Mouse (Mus musculus) embryo, embryonic 10 days (tissue): Measurements from ENCODE around the gene Rnf24.
"Not testable (repeated sequence)": the region's sequence is repeated elsewhere in the genome, so short reads cannot be mapped to it uniquely, and the experiment has no call there.

ENCODE experiments used
- DNase-seq: peaks from one replicate; pipeline ENCODE4 v3.0.0-alpha.2; 2015; ENCODE audit warnings: low spot score

Gene Rnf24

DNA sequence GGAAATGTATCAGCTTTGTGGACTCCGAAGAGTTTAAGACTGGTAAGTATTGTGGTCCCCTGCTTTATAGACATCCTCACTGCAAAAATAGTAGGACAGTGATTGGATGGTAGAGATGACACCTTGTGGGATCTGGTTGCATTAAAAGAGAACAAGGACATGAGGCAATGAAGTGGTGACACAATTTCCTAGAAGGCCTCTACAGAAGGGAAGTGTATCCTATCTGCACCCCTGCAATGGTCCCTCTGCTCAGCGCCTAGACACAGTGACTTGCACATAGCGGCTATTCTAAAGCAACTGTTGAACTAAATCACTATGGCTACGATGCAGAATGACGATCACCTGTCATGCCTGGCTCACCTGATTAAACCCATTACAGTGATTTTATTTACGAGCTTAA, 15.1 kb downstream of the Rnf24 start:
- no peak for DNase-seq

DNA sequence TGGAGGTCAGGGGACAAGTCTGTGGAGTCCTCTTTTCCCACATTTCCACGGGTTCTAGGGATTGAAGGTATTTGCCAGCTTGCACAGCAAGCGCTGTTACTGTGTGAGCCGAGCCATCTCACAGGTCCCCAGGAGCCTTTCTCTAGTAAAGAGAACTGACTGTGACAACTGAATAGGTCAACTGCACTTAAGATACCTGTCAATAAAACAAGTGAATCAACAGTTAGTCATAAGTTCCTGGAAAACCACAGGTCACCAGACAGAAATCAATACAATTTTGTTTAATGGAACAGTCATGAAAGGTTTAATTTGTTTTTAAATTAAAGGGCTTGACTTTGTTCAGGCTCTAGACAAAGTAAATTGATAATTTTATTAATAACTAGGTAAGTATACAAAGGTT, 22.1 kb downstream of the Rnf24 start:
- DNase-seq, result no peak

DNA sequence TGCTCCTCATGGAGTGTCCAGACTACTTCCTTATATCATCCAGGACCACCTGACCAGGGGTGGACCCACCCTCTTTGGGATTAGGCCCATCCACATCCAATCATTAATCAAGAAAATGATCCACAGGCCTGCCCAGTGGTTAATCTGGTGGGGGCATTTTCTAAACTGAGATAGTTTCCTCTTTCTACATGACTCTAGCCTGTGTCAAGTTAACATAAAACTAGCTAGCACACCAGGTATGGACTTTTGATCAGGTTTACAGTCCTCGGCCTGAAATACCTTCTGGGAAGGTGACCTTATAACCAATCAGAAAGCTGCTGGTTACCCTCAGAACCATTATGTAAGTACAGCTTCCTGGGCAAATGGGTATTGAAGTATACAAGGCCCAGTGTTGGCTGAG, 23.7 kb downstream of the Rnf24 start:
- DNase-seq, result no peak

DNA sequence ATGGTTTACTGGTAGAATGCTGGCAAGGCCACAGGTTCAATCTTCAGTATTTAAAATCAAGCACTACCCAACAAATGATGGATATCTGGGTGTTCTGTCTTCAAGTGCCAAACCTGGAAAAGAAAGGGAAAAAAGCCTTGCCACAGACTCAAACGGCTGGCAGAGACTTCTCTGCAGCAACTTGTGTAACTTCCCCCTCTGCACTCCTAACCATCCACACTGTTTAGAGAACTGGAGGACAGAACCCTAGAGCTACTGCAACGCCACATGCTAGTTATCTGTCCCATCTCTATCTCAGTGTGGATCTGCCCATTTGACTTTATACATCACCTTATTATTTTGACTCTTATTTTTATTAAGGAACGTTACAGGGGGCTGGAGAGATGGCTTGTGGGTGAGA, 26.6 kb downstream of the Rnf24 start:
- no peak for DNase-seq

DNA sequence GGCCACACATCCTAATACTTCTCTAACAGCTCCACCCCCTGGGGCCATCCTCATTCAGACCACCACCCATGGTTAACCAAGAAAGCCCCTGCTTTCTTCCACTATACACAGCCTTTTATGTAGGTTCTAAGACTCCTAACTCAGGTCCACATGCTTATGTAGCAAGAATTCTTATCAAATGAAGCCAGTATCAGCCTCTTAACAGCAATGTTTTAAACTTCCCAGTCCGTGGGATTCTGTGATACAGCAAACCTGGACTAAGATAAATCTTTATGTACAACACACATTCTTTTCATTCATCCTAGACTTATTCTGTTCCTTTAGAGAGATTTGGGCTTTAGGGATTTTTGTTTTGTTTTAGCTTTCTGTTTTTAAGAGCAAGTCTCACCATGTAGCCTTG, 29.0 kb downstream of the Rnf24 start:
- no peak for DNase-seq

DNA sequence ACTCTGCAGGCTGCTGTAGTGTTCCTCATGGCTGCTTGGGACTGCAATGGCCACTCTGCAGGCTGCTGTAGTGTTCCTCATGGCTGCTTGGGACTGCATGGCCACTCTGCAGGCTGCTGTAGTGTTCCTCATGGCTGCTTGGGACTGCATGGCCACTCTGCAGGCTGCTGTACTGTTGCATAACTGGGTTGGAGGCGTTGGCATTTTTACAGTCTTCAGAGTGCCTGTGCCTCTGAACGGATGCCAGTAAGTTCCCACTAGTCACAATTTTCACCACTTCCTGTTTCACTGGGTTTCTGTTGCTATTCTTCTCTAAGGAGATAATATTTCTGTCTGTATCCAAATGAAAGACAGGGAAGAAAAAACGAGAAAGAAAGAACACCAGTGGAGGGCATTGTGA, 31.5 kb downstream of the Rnf24 start:
- not testable (repeated sequence) for DNase-seq

DNA sequence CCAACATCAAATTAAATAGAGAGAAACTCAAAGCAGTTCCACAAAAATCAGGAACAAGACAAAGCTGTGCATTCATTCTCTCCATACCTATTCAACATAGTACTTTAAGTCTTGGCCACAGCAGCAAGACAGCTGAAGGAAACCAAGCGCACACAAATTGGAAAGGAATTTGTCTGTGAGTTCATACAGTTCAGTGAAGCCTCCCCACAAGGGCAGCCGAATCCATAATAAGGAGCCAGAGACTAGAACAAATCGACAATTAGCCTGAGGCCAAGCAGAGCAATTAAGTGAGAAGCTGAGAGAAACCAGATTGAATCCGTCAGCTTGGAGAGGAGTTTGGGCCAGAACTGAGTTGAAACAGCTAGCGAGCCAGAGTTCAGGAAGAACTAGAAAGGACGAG, 33.3 kb downstream of the Rnf24 start:
- DNase-seq, result no peak

DNA sequence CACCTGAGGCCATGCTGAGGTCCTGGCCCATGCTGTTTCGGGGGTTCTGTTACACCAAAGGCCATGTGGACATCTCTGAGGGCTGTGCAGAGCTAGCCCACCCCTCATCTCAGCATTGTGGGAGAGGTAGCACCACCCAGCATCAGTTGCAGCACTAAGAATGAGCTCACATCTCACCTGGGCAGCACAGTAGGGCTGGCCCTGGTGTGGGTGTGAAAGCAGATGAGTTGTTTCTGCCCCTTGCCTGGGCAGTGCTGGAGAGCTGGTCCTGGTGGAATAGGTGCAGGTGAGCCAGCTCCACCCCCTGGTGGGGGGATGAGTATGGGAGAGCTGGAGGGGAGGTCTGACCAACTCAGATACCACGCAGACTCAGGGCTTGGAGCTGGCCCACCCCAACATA, 36.5 kb downstream of the Rnf24 start:
- no peak for DNase-seq

DNA sequence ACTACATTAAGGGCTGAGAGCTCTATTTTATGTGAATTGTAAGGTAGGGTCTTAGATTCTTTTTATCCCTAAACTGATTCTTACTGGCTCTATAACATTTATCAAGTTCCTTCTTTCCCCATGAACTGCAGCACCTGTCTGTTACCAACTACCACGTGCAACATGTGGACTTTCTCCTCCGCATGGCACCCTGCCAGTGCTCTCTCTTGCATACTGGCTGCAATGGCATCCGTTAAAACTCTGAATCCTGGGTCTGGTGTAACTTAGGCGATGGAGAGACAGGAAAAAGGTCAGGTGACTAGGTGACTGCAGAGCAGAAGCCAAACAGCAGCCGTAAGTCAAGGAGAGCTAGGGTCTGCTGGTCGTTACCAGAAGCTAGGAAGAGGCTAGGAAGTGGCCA, 43.4 kb downstream of the Rnf24 start:
- no peak for DNase-seq

DNA sequence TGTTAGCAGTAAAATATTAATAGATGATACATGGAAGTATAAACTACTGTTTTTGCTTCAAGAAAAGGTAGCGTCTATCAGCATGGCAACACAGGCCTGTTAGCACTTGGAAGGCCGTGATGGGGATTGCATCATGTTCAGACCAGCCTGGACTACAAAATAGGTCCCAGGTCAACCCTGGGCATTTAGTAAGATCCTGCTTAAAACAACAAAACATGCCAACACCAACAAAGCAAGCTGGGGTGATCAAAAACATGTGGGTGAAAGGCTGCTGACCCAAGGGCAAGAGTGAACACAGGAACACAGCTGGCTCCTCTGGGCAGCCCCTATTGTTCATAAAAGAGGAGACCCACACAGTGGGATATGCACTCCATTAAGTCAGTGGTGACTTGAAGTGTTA, 44.9 kb downstream of the Rnf24 start:
- DNase-seq, result no peak

DNA sequence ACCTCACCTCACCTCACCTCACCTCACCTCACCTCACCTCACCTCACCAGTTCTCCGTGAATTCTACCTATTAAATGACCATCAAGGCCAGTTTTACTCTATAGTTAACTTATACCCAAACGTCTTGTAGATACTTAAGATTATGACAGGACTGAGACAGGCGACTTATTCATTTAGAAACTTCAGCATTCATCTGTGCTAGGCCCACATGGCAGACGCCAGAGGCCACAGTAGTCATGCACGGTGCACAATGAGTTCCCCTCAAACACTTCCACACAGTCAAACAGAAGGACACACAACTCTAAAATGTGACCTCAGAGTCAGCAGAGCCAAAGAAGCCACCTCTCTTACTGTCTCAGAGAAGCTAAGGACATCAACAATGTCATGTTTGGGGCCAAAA, 45.3 kb downstream of the Rnf24 start:
- no peak for DNase-seq

DNA sequence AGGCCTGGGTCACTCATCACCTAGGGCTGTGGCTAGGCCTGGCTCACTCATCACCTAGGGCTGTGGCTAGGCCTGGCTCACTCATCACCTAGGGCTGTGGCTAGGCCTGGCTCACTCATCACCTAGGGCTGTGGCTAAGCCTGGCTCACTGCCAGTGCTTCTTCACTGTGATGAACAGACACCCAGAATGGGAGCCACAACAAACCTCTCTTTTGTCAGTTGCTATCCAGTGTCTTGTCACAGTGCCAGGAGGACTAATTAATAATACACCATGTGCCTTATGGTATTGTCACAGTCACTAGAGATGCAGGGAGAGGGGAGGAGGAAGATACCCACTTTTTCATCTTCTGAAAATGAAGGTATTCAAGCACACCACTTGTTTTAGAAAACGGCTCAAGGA, 47.5 kb downstream of the Rnf24 start:
- DNase-seq, result not testable (repeated sequence)

DNA sequence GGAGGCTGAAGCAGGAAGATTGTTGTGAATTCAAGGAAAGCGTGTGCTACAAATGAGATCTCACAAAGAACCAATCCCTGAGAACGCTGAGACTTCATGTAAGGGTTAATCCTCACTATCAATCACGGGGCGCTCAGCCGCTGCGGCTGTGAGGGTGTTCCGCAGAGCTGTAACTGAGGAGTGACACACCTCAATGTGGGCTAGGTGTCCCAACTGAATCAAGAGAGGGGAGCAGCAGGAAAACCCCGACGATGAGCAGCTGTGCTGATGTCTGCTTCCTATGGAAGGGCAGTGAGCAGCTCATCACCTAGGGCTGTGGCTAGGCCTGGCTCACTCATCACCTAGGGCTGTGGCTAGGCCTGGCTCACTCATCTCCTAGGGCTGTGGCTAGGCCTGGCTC, 48.2 kb downstream of the Rnf24 start:
- DNase-seq, result no peak

DNA sequence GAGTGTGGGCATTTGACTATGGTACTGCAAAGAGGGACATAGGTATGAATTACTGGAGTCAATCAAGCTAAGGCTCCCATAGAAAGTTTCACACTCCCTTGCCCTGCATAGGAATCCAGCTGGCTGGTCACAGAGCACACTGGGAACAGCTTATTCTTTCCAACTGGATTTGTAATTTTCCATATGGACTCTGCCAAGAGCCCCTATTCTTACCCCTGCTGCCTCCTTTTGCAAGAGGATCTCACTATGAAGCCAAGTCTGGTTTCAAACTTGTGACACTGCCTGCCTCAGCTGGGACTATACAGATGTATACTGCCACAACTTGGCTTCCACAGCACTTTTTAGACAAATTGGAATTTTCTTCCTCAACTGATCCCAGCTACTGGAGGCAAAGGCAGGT, 51.1 kb downstream of the Rnf24 start:
- no peak for DNase-seq

DNA sequence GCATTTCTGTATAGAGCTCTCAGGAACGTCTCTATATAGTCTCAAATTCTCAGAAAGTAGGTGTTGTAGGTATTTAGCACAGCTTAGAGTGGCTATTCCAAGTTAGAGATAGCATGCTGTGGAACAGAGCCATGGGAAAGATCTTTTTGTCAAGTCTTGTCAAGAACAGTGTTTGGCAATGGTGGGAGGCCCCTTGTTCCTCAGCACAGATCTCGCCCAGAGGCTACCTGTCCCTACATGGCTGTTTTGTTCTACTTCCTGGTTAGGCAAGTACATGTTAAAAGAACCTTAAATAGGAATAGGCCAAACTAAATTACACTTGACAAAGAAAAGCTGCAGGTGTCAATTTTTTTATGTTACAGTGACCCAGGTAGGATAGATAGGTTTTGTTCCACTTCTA, 52.2 kb downstream of the Rnf24 start:
- no peak for DNase-seq

DNA sequence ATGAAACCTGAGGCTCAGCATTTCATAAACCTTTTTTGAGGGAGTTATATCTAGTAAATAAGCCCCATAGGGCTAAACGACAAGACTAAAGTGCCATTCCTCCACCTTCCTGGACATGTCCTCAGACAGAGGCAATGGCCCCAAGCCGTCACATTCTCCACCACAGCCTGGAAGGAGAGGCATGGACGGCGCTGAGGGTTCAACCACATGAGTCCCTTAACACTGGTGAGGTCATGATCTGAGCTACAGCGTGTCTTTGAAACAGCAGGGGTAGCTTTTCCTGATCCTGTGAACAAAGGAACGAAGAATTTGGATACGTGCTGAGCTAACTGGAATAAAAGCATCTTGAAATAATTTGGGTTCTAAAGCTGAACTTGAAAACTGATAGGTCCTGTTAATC, 54.0 kb downstream of the Rnf24 start:
- not testable (repeated sequence) for DNase-seq

DNA sequence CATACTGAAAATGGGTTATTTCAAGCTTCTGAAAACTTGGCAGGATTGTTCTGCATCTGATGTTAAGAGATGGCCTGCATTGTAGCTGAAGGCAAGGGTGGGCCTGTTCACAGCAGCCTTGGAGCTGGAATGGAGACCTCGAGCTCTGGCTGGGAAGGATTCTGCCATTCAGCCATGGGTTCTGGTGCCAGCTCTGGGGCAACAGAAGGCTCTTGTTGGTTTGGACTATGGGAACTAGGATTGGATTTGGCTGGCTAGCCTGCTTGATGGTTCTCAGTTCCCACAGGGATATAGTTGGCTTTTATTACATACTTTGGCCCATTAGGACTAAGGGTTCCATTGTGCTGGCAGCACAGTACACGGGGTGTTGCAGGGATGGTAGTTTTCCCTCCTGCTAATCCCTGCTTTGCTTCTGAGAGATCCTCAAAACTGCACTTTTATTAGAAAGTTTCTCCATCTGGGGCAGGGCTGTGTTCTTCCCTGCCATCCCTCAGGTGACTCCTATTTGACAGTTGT, 55.9 kb downstream of the Rnf24 start:
- DNase-seq, result no peak

DNA sequence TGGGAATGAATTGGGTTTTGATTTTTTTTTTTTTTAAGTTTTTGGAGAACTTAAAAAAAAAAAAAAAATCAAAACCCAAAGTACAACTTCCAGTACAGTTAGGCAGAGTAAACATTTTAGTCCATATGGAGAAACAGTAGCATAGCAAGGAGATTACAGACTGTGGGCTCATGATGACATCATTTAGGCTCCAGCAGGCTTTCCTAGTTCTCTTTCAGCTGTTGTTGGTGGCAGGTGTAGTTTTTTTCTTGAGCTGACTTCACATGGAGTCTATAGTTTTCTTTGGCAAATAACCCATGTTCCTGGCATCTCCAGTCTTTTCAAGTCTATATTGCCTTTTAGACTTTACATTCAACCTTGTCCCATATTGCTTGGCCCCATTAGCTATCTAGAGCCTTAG, 62.0 kb downstream of the Rnf24 start:
- DNase-seq, result no peak

DNA sequence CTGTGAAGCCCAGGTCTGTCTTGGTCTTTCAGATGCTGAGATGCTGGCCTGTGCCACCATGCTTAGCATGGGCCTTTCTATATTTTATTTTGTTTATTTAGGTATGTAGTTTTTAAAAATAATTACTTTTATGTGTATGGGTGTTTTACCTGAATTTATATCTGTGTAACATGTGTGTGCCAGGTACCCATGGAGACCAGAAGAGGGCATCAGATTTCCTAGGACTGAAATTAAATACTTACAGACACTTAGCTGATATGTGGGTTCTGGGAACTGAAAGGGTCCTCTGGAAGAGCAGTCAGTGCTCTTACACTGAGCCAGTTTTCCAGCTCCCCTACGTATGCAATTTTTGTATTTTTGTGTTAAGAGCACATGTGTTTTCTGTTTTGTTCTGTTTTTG, 66.4 kb downstream of the Rnf24 start:
- DNase-seq, result no peak

DNA sequence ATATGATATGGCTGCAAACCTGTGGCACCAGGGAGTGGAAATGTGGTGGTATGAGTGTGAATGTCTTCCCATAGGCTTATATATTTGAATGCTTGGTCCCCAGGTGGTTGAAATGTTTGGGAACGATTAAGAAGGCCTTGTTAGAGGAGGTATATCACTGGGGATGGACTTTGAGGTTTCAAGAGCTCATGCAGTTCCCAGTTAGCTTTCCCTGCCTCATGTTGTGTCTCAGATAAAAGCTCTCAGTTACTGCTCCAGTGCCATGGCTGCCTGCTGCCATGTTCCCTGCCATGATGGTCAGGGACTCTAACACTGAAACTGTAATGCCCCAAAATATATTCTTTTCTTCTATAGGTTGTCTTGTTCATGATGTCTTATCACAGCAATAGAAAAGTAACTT, 71.1 kb downstream of the Rnf24 start:
- no peak for DNase-seq

DNA sequence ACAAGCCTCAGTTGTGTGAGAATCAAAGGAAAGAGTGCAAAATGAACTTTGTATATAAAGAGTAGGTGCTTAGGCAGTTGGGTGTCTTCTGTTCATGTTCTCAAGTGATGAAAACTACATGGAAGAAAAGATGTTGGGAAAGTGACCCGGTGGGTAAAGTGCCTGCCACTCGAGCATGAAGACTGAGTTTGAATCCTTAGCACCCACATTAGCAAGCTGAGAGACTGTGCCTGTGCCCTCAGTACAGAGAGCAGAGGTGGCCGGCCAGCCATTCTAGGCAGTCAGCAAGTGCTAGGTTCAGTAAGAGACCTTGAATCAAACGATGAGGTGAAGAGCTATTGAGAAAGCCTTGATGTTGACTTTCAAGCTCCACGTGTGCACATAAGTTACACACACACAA, 76.0 kb downstream of the Rnf24 start:
- DNase-seq, result no peak

DNA sequence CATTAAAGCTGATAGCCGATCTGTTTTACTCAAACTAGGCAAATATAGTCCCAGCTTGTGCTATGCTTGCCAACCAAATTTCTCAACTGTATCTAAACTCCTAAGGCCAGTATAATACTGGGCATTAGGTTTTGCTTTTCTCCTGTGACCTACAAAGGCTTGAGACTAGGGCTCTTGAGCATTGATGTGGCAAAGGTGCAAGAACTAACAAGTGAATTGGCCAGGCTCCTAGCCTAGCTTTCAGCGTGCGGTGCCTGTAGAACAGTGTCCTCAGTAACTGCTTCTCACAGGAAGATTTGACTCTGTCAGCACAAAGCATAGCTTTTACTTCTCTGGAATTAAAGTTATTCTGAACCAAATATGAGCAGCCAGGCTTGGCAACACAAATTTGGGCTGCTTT, 77.2 kb downstream of the Rnf24 start:
- DNase-seq, result no peak

DNA sequence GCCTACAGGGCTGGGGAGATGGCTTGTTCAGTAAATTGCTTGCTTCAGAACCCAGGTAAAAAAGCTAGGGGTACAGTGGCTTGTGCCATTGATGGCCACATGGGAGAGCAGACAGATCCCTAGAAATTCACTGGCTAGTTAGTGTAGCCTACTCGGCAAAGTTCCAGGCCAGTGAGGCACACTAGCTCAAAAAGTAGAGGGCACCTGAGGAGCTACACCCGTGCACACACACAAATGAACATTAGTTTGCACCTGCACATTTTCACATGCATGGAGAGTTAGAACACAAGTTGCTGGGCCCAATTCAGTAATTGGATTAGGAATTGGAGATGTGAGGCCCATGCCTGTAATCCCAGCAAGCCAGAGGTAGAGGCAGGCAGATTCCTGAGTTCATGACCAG, 87.6 kb downstream of the Rnf24 start:
- DNase-seq, result no peak

DNA sequence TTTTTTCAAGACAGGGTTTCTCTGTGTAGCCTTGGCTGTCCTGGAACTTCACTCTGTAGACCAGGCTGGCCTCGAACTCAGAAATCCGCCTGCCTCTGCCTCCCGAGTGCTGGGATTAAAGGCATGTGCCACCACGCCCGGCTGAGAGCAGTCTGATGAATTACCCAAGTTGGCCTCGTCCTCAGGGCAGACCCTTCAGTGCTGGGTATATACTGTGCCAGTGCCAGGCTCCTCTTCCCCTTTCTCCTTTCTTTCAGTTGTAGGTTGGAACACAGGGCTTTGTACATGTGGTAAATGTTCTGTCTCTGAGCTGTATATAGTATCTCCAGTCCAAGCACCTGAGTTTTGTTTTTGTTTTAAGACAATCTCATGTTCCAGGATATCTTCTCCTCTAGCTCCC, 88.7 kb downstream of the Rnf24 start:
- no peak for DNase-seq
